Mouse (Mus musculus): ENCODE data around the gene Slc15a3. TPM values are rescaled to one million over a fixed set of nuclear protein-coding genes. Genes with fewer than 3 reads are reported as not detected.
A peak's percentile ranks its signal among the peaks of the same experiment; 100 is the strongest.

Slc15a3 gene
- 0.45 and 0.52 TPM in 2 replicates for polyA plus RNA-seq (2014; fragmentation: Nextera tagmentation; extraction: Ambion mirVana)

DNA sequence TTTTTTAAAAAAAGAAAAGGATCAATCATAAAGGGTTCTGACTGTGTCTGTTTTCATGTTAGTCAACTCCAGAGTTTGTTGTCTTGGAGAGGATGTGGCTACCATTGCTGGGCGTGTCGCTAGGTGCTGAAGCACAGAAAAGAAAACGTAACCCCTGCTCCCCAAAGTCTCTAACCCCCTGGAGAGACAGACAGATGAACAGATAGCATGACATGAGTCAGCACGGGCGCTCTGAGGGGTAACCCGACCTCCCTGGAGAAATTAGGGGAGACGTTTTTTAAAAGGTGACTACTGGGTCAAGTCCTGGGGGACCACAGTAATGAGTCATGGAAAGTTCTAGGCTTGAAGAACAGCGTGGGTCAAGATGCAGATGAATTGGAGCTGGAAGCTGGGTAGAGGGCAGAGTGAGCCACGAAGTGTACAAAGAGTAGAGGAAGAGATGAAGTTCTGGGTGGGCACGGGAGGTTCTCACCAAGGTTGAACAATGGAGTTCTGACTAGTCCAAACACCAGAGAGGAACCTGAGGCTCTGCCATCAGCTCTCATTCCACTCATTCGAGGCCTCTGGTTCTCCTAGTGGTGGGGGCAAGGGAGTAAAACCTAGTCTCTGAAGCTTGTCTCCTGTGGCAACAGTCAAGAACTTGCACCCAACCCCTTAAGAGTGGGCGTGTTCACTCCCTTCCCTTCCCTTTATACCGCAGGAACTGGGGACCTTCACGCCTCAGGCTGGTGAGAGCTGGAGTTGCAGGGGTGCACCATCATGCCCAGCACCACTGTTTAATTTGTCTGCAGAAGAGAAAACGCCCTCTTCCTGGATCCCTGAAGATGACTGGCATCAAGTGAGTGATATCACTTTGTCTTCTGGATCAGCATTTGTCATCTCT lies at the start of gene Slc15a3:
TSS of gene Slc15a3 (plus strand) at position 718 of the 883 bp plus-strand sequence.
- Histone ChIP-seq H3K4me2 (replicated peaks; ENCODE audit: low read depth, low read length) (no peak within 1 kb of the TSS), H3K27ac (ENCODE audit: low read length) (no peak within 1 kb of the TSS), H3K36me3 (ENCODE audit: control insufficient read depth, insufficient read depth, low read length) (no peaks in the 10 kb centered on the region), H3K9me3 (ENCODE audit: control insufficient read depth, low read depth, low read length) (no peaks in the 10 kb centered on the region), H3K4me3 (ENCODE audit: low read depth, low read length) (no peak within 1 kb of the TSS), H3K4me1 (ENCODE audit: control insufficient read depth, insufficient read depth, low read length) (no peaks in the 10 kb centered on the region), H3K27me3 (ENCODE audit: control insufficient read depth, insufficient read depth, low read length) (no peaks in the 10 kb centered on the region), H3K9ac (replicated peaks; ENCODE audit: low read depth, low read length) (no peak within 1 kb of the TSS)
- 73% methylated on average over 15 of the region's 15 CpGs for WGBS
- no peak for ATAC-seq (ENCODE audit: insufficient number of reproducible peaks, insufficient read depth, low FRiP score, low read depth)

DNA sequence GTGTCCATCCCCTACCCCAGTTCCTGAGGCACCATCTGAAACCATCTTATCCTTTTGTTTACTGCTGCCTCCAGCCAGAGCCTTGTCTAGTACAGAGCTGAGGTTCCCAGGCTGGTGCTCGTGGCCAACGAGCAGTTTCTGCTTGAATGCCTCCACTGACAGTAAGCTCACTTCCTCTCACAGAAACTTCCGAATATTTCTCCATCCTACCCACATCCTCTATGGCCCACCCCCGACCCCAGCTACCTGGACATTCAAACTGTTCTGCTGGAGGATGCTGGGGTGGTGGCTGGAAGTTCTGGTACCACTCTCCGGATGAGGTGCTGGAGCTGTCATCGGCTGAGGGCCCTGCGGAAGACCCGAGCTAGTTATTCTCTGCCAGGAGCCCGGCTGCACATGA lies 49.2 kb upstream of the Slc15a3 start:
- Histone ChIP-seq H3K4me1 (ENCODE audit: control insufficient read depth, insufficient read depth, low read length) (no peaks in the 10 kb centered on the region), H3K4me3 (ENCODE audit: low read depth, low read length) (no peak overlapping the region), H3K27me3 (ENCODE audit: control insufficient read depth, insufficient read depth, low read length) (no peaks in the 10 kb centered on the region), H3K27ac (ENCODE audit: low read length) (no peak overlapping the region), H3K4me2 (replicated peaks; ENCODE audit: low read depth, low read length) (no peak overlapping the region), H3K36me3 (ENCODE audit: control insufficient read depth, insufficient read depth, low read length) (no peaks in the 10 kb centered on the region), H3K9ac (replicated peaks; ENCODE audit: low read depth, low read length) (no peak overlapping the region), H3K9me3 (ENCODE audit: control insufficient read depth, low read depth, low read length) (no peaks in the 10 kb centered on the region)
- 75% methylated on average over 9 of the region's 9 CpGs for WGBS
- no peak for ATAC-seq (ENCODE audit: insufficient number of reproducible peaks, insufficient read depth, low FRiP score, low read depth)

DNA sequence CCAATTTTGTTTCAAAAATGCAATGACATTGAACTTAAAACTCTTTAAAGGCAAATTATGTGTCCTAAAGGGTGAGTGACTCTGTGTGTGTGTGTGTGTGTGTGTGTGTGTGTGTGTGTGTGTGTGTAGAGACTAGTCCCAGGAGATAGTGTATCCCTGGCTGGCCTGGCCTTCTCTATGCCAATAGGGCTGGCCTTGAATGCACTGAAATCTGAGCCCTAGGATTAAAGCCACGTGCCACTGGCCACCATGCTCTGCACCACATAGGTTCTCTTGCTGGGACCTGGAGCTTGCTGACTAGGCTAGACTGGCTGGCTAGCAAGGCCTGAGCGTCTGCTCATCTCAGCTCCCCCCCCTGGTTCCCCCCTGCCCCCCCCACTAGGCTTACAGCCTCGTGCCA lies 46.5 kb upstream of the Slc15a3 start:
- no peak overlapping the region for H3K27ac ChIP-seq (ENCODE audit: low read length)
- 50% methylated on average over 3 of the region's 3 CpGs for WGBS
- H3K4me3 ChIP-seq (ENCODE audit: low read depth, low read length), result no peak overlapping the region
- H3K27me3 ChIP-seq (ENCODE audit: control insufficient read depth, insufficient read depth, low read length), result no peaks in the 10 kb centered on the region
- no peak overlapping the region for H3K4me2 ChIP-seq (replicated peaks; ENCODE audit: low read depth, low read length)
- no peaks in the 10 kb centered on the region for H3K4me1 ChIP-seq (ENCODE audit: control insufficient read depth, insufficient read depth, low read length)
- no peaks in the 10 kb centered on the region for H3K36me3 ChIP-seq (ENCODE audit: control insufficient read depth, insufficient read depth, low read length)
- ATAC-seq (ENCODE audit: insufficient number of reproducible peaks, insufficient read depth, low FRiP score, low read depth), result no peak
- no peaks in the 10 kb centered on the region for H3K9me3 ChIP-seq (ENCODE audit: control insufficient read depth, low read depth, low read length)
- H3K9ac ChIP-seq (replicated peaks; ENCODE audit: low read depth, low read length), result no peak overlapping the region

DNA sequence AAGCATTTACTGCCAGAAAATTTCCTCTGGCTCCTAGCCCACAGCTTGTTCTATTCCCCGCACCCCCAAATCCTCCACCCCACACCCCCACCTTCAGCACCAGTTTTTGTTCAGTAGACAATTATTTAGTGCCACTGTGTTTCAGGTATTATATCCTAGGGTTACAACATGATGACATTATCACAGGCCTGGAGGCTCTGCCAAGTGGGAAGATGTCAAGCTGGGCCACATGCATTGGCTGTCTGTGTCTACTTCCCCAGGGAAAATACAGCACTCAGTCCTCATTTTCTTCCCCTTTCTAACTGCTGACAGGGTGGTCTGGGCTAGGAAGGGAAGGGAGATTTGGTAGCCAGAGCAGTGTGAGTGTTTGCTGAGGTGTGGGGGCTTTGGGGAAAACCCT lies 44.6 kb upstream of the Slc15a3 start:
- Histone ChIP-seq H3K4me1 (ENCODE audit: control insufficient read depth, insufficient read depth, low read length) (no peaks in the 10 kb centered on the region), H3K27ac (ENCODE audit: low read length) (no peak overlapping the region), H3K9ac (replicated peaks; ENCODE audit: low read depth, low read length) (no peak overlapping the region), H3K36me3 (ENCODE audit: control insufficient read depth, insufficient read depth, low read length) (no peaks in the 10 kb centered on the region), H3K4me3 (ENCODE audit: low read depth, low read length) (no peak overlapping the region), H3K4me2 (replicated peaks; ENCODE audit: low read depth, low read length) (no peak overlapping the region), H3K9me3 (ENCODE audit: control insufficient read depth, low read depth, low read length) (no peaks in the 10 kb centered on the region), H3K27me3 (ENCODE audit: control insufficient read depth, insufficient read depth, low read length) (no peaks in the 10 kb centered on the region)
- no peak for ATAC-seq (ENCODE audit: insufficient number of reproducible peaks, insufficient read depth, low FRiP score, low read depth)
- 67% methylated on average over 1 of the region's 1 CpGs for WGBS

DNA sequence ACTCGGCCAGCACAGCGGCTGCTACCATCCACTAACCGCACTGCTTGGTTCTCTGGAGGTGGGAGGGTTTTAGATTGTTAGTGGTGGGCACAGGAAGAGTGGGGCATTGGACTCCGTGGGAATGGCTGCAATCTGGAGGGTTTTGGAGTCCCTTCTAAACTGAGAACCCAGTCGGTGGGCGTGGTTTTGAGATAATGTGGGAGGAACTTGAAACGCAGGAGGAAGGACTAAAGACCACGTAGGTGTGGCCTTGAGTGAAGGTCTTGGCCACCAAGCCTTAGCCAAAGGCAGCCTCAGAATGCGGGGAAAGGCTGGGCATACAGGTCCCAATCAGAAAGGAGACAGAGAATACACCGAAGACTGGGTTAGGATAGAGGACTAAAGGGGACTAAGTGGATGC lies 41.0 kb upstream of the Slc15a3 start:
- no peak overlapping the region for H3K4me2 ChIP-seq (replicated peaks; ENCODE audit: low read depth, low read length)
- H3K27me3 ChIP-seq (ENCODE audit: control insufficient read depth, insufficient read depth, low read length), result no peaks in the 10 kb centered on the region
- H3K9ac ChIP-seq (replicated peaks; ENCODE audit: low read depth, low read length), result no peak overlapping the region
- no peak overlapping the region for H3K4me3 ChIP-seq (ENCODE audit: low read depth, low read length)
- ATAC-seq (ENCODE audit: insufficient number of reproducible peaks, insufficient read depth, low FRiP score, low read depth), result no peak
- H3K4me1 ChIP-seq (ENCODE audit: control insufficient read depth, insufficient read depth, low read length), result no peaks in the 10 kb centered on the region
- no peaks in the 10 kb centered on the region for H3K9me3 ChIP-seq (ENCODE audit: control insufficient read depth, low read depth, low read length)
- 62% methylated on average over 10 of the region's 10 CpGs for WGBS
- H3K27ac ChIP-seq (ENCODE audit: low read length), result no peak overlapping the region
- no peaks in the 10 kb centered on the region for H3K36me3 ChIP-seq (ENCODE audit: control insufficient read depth, insufficient read depth, low read length)

DNA sequence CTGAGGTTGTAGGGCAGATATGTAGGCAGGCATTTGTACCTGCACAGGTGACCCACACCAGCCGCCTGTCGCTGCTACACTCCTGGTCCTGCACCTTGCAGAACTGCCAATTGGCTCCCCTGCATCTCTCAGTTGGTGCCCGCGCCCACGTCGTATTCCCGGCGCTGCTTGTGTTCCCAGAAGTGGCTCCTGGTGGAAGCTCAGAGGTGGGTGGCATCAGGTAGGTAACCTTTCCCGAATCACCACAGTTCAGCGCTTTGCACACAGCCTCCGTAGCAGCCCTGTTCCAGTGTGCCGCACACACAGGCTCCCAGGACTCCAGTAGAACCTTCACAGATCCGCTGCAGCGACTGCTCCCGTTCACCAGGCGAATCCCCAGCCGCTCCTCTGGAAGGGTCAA lies 40.4 kb upstream of the Slc15a3 start:
- ATAC-seq (ENCODE audit: insufficient number of reproducible peaks, insufficient read depth, low FRiP score, low read depth), result 0 out of 2 replicates have a peak, but pooled peaks have one; percentile 28
- 92% methylated on average over 17 of the region's 17 CpGs for WGBS
- no peaks in the 10 kb centered on the region for H3K4me1 ChIP-seq (ENCODE audit: control insufficient read depth, insufficient read depth, low read length)
- no peaks in the 10 kb centered on the region for H3K36me3 ChIP-seq (ENCODE audit: control insufficient read depth, insufficient read depth, low read length)
- H3K9me3 ChIP-seq (ENCODE audit: control insufficient read depth, low read depth, low read length), result no peaks in the 10 kb centered on the region
- H3K4me3 ChIP-seq (ENCODE audit: low read depth, low read length), result no peak overlapping the region
- no peak overlapping the region for H3K9ac ChIP-seq (replicated peaks; ENCODE audit: low read depth, low read length)
- H3K4me2 ChIP-seq (replicated peaks; ENCODE audit: low read depth, low read length), result no peak overlapping the region
- H3K27me3 ChIP-seq (ENCODE audit: control insufficient read depth, insufficient read depth, low read length), result no peaks in the 10 kb centered on the region
- H3K27ac ChIP-seq (ENCODE audit: low read length), result no peak overlapping the region

DNA sequence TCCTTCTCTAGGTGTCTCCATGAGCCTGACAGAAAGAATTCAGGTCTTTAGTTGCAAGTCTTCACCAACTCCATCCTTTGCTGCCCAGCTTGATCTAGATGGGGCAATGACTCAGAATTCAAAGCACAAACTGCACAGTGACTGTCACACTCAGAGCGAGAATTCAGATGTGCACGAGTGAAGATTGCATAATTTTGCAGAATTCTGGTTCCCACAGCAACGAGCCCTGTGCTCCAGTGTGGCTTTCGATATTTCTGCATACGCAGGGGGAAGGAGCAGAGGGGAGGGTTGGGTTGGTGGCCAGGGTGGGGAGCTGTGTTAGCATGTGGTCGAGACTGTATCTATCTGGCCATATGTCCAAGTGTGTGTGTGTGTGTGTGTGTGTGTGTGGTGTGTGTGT lies 38.5 kb upstream of the Slc15a3 start:
- Histone ChIP-seq H3K4me1 (ENCODE audit: control insufficient read depth, insufficient read depth, low read length) (no peaks in the 10 kb centered on the region), H3K27ac (ENCODE audit: low read length) (no peak overlapping the region), H3K36me3 (ENCODE audit: control insufficient read depth, insufficient read depth, low read length) (no peaks in the 10 kb centered on the region), H3K9me3 (ENCODE audit: control insufficient read depth, low read depth, low read length) (no peaks in the 10 kb centered on the region), H3K27me3 (ENCODE audit: control insufficient read depth, insufficient read depth, low read length) (no peaks in the 10 kb centered on the region), H3K4me3 (ENCODE audit: low read depth, low read length) (no peak overlapping the region), H3K9ac (replicated peaks; ENCODE audit: low read depth, low read length) (no peak overlapping the region), H3K4me2 (replicated peaks; ENCODE audit: low read depth, low read length) (no peak overlapping the region)
- WGBS, result 76% methylated on average over 6 of the region's 6 CpGs
- no peak for ATAC-seq (ENCODE audit: insufficient number of reproducible peaks, insufficient read depth, low FRiP score, low read depth)

DNA sequence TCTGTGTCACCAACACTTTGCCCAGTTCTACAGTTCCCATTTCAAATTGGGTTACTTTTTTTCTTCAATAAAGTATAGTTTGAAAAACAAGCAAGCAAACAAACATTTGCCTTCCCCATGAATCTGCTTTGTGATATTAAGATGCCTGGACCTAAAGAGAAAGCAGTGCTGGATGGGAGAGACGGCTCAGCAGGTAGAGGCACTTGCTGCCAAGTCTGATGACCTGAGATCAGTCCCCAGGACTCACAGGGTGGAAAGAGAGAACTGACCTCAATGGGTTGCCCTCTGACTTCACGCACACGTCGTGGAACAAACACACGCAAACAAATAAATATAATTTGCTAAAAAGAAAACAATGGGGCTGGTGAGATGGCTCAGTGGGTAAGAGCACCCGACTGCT lies 37.6 kb upstream of the Slc15a3 start:
- H3K4me1 ChIP-seq (ENCODE audit: control insufficient read depth, insufficient read depth, low read length), result no peaks in the 10 kb centered on the region
- 80% methylated on average over 6 of the region's 6 CpGs for WGBS
- H3K4me3 ChIP-seq (ENCODE audit: low read depth, low read length), result no peak overlapping the region
- no peak overlapping the region for H3K9ac ChIP-seq (replicated peaks; ENCODE audit: low read depth, low read length)
- no peak for ATAC-seq (ENCODE audit: insufficient number of reproducible peaks, insufficient read depth, low FRiP score, low read depth)
- no peaks in the 10 kb centered on the region for H3K36me3 ChIP-seq (ENCODE audit: control insufficient read depth, insufficient read depth, low read length)
- no peak overlapping the region for H3K4me2 ChIP-seq (replicated peaks; ENCODE audit: low read depth, low read length)
- H3K27ac ChIP-seq (ENCODE audit: low read length), result no peak overlapping the region
- no peaks in the 10 kb centered on the region for H3K27me3 ChIP-seq (ENCODE audit: control insufficient read depth, insufficient read depth, low read length)
- no peaks in the 10 kb centered on the region for H3K9me3 ChIP-seq (ENCODE audit: control insufficient read depth, low read depth, low read length)

DNA sequence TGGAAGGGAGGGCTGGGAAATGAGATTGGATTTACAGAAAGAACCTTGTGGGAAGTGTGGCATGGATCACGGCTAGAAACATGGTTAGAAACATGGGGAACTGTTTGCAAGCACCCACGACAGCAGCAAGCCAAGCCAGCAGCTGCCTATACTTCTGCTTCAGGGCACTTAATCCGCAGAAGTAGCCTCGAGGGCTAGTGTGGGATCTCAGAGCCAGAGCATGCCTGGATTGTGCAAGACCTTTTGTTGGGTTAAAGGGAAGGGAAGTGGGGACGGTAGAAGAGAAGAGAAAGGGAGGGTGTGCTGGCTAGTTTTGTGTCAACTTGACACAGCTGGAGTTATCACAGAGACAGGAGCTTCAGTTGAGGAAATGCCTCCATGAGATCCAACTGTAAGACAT lies 35.8 kb upstream of the Slc15a3 start:
- Histone ChIP-seq H3K27me3 (ENCODE audit: control insufficient read depth, insufficient read depth, low read length) (no peaks in the 10 kb centered on the region), H3K4me1 (ENCODE audit: control insufficient read depth, insufficient read depth, low read length) (no peaks in the 10 kb centered on the region), H3K4me2 (replicated peaks; ENCODE audit: low read depth, low read length) (no peak overlapping the region), H3K9me3 (ENCODE audit: control insufficient read depth, low read depth, low read length) (no peaks in the 10 kb centered on the region), H3K27ac (ENCODE audit: low read length) (no peak overlapping the region), H3K4me3 (ENCODE audit: low read depth, low read length) (no peak overlapping the region), H3K36me3 (ENCODE audit: control insufficient read depth, insufficient read depth, low read length) (no peaks in the 10 kb centered on the region), H3K9ac (replicated peaks; ENCODE audit: low read depth, low read length) (no peak overlapping the region)
- 75% methylated on average over 5 of the region's 5 CpGs for WGBS
- no peak for ATAC-seq (ENCODE audit: insufficient number of reproducible peaks, insufficient read depth, low FRiP score, low read depth)
